Mouse (Mus musculus) WW6 (cell line): ENCODE results near the gene Ajap1.

ENCODE experiments used
- DNase-seq: peaks from one replicate; pipeline ENCODE4 v3.0.0-alpha.2; 2013; ENCODE audit warnings: low read depth, low spot score

Gene Ajap1

DNA sequence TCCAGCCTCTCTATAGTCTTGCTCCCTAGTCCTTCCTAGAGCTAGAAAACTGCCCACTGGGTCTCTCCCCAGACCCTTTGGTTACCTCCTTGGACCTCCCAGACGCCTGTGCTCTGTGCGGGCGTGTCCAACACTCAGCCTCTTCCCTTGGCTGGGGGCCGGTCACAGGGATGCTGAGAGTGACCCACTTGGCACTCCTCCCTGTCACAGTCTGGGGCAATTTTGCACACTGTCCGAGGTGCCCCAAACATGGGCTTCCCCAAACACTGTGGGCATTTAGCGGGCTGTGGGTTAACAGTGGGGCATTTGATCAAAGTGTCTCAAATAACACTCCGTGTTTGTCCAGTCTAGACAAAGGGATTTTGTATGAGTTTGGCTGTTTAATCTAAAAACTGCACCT lies 29.1 kb downstream of the Ajap1 start:
- DNase-seq = no peak

DNA sequence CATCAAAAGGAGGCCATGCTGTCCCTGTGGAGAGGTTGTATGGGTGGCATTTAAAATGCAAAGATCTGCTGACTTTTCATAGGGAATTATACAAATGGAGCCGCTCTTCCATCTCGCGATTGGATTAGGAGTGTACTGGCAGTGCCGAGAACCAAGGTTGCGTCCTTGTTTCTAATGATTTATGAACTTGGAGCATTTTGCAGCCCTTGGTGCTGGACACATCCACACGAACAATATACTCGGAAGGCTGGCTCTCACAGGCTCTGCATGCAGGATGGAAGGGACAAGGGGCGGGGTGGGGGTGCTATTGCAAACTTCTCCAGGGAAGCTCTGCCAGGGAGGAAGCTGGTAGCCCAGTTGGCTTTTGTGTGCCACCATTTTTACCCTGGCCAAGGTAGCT lies 31.1 kb downstream of the Ajap1 start:
- DNase-seq = no peak

DNA sequence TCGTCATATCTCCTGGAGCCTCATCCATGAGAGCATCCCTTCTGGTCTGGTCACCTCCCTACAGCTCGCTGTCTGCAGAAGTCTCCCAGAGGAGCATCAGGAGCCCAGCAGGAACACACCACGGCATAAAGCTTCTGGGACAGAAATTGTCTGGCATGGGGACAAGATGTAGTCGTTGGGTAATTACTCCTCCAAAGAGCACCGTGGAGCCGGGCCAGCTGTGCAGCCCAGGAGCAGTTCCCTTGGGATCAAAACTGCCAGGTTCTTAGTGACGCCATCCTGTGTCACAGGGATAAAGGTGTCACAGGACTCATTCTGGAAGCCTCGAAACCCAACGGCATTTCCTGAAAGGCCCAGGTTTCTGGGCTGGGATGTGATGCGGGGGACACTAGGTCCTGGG lies 40.1 kb downstream of the Ajap1 start:
- DNase-seq = no peak

DNA sequence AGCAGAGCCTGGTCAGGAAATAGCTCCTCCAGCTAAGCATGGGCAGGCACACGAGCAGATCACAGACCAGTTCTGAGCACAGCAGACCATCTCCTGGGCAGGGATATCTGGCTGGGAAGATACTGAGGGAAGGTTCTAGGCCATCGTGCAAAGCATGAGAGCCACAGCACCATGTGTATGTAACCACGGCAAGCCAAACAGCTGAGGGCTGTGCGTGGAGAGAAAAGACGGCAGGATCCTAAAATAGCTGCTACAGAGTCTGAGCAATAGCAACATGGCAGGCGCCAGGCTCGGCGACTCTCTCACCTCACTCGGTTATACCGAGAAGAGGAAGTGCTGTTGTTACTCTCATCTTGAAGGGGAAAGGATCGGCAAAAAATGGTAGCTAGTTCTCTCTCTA lies 42.7 kb downstream of the Ajap1 start:
- DNase-seq = no peak

DNA sequence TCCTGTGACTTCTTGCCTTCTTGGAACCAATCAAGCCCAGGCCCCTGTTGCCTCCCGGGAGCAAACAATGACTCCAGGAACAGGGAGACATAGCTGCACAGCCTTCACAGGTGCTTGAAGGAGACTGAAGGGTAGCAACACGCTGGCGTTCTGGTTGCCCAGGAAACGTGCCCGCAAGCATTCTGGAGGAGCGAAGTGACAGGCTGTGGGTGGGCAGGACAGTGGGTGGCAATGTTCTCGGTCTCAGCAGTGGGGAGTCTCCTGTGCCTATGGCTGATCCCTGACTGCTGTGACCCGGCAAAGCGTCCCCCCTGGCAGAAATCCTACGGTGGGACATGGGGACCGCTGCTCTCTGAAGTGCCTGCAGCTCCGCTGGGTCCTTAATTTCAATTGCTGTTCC lies 43.6 kb downstream of the Ajap1 start:
- no peak for DNase-seq

DNA sequence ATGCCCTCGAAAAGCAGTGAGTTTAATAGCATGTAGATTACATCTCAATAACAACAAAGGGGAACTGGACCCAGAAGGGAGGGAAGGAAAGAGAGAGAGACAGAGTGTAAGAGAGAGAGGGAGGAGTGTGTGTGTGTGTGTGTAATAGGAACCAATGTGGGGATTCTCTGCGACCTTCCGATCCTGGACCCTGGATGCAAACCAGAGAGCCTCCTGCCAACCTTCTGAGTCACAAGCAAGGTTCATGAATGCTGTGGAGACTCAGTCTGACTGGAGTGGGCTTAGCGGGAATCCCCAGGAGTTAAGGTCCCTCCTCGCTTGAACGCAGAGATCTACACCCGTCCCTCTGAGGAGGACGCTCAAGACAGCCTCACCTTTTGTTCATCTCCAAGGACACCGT lies 45.4 kb downstream of the Ajap1 start:
- no peak for DNase-seq

DNA sequence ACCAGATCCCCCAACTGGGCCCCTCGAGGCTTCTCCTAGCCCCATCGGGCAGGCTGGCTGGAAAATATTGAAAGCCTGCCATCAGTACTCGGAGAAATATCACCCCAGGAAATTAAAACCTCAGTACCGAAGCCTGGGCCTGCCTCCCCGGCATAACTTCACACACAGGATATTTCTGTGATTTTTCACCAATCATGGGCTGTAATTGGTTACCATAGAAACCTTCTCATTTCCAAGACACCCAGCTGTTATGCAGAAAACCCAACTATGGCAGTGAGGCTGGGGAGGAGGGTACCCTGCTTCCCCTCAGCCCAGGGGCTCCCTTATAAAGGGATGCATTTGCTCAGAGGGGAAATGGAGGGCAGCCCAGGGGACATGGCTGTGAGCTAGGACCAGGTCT lies 46.7 kb downstream of the Ajap1 start:
- no peak for DNase-seq

DNA sequence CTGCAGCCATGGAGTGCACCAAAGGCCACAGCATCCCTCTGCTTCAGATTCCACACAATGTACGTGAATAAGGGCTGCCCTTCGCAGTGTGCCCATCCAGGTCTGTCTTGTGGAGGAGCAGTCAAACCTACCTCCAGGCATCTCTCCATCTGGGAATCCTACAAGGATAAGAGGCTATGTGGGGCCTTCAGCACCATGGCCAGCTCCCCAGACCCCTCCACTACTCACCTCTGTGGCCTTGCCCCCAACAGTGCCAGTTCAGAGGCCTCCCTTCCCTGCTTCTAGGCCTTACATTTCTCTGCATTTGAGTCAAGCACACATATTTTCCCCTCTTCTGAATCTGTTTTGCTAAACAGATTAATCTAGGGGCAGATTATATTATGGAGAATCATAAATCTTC lies 52.6 kb downstream of the Ajap1 start:
- no peak for DNase-seq

DNA sequence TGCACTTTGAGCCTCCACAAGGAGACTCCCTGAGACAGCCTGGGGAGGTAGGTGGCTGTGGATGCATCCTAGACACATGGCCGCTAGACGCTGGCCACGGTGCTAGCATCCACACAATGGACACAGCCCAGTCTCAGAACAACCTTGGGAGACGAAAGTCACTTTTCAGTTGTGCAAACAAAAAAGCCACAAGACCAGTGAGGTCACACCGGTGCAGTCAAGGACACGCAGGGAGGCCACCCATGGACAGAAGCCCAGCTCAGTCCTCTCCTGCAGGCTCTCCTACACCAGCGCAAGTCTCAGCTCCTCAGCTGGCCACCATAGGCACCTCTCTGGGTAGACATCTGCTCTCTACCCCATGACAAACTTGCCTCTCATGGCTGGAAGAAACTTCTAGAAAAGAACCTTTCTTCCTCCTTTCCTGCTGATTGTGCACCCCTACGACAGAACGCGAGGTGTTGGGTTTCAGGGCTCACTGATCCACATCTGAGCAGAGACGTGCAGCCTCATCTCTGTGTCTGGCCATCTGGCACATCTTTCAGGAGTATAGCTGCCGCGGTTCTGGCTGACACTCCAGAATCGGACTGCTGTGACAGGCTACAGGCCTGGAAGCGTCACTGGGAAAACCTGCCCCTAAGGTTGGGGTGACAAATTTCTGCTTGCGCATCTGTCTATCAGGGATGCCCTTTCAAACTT lies 56.5 kb downstream of the Ajap1 start:
- no peak for DNase-seq

DNA sequence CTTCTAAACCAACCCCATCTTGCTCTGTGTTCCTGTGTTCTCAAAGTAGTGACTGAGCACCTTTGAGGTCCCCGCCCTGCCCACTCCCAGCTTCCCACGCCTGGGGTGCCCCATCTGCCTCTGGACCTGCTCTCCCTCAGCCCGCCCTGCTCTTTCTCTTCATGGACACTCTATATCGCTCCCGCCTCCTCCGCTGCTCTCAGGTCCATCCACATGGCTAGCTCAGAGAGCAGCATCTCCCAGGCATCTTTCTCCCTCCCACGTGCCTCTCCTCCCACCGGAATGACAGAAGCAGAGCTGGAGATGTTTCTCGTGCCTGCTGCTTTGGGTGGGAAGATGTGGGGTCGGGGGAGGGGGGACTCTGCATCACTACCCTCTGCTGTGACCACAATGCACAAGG lies 58.3 kb downstream of the Ajap1 start:
- no peak for DNase-seq

DNA sequence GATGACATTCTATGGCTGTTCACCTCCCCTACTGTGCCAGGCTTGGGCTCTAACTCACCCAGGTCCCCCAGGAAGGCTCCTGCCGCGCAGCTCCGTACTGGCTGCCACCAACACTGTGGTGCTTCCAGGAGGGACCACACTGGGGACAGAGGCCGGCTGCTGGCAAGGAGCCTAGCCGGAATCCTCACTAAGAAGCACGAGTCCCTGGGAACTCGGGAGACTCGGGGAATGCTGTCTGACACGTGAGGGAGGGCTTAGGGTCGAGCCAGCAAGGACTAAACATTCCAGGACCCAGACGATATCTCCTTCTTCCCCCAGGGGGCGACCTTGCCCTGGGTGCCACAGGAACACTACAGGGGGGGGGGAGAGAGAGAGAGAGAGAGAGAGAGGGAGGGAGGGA lies 64.7 kb downstream of the Ajap1 start:
- no peak for DNase-seq

DNA sequence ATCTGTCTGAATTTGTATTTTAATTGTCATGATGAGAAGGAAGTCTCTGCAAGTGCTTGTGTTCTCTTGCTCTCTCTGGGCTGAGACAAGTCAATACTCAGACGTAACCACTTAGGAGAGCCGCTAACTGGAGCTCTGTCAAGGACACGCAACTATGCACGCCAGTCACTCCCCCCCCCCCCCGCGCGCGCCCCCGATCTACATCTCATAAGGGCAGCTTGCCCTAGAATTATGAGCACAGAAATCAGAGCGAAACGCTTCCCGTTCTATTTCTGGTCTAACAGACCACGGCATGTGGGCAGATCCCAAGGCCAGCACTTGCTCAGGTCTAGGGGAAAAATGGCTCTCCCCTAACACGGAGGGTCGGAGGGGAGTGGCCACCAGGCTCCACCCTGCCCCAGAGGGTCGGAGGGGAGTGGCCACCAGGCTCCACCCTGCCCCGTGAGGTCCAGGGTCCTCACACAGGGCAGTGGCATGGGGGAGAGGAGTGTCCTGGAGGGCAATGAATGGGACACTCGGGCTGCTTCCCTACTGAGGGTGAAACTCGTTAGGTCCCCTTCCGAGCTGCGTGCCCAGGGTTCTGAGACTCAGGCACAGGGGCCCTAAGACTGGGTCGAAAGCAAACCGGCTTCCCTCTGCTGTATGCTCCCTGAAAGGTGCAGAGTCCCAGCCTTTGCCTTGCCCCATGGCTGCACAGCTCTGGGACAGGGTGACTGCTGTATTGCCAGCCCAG lies 65.3 kb downstream of the Ajap1 start:
- DNase-seq = no peak

DNA sequence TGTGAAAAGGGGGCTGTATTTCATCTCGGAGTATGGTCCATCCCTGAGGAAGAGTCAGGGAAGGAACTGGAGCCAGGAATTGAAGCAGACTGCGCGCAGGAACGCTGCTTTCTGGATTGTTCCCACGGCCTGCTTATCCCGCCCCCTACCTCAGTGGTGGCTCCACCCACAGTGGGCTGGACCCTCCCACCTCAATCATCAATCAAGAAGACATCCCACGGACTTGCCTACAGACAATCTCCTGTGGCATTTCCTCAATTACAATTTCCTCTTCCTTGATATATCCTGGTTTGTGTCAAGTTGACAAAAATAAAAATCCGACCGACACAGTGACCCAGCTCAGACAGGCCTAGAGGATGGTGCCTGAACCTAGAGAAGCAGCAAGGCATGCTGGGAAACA lies 66.5 kb downstream of the Ajap1 start:
- DNase-seq = no peak

DNA sequence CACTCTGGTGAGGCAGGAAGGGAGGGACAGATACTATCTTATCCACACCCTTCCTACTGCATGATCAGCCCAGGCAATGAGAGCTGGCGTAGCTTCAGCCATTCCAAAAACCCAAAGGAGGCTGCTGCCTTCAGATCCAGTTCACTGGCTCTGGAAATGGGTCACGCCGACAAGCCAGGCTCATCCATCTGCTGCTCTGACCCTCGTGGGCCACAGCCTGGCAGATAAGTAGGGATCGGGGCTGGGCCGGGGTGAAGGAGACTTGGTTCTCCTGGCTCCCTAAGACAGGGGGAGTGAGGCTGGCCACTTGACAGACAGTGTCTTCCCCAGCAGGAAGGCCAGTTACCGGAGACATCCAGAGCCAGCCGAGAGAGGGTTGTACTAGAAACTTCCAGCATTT lies 84.2 kb downstream of the Ajap1 start:
- DNase-seq = no peak

DNA sequence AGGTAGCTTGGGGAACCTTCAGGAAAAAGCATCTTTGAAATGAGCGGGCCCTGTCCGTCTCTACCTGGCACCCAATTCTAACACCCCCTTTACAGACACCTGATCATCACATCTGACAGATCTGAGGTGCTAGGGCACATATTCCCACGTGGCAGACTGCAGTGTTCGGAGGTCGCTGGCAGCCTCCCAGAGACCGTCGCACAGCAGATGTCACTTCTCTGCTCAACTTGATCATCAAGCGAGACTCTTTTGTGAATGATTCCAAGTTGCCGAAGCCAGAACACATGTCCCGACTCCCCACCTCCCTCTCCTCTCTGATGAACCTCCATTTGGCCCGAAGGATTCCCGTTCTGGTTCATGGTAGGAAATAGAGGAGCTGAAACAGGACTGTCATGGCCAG lies 95.1 kb downstream of the Ajap1 start:
- no peak for DNase-seq

DNA sequence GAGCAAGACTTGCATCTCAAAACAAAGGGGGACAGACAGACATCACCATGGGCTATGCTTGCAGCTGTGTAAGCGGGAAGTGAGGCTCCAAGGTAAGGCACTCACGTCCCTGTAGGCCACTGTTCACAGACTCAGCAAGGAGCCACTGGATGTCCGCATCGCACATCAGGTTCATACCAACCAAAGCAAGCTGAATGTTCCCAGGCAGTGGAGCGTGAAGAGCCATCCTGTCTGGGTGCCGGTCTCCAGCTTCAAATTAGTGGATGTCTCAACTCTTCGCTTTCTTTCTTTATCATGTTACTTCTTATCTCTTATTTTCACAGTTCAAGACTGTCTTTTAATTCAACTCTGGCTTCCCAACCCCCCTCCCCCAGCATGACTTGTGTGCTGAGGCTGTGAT lies 101.2 kb downstream of the Ajap1 start:
- no peak for DNase-seq

DNA sequence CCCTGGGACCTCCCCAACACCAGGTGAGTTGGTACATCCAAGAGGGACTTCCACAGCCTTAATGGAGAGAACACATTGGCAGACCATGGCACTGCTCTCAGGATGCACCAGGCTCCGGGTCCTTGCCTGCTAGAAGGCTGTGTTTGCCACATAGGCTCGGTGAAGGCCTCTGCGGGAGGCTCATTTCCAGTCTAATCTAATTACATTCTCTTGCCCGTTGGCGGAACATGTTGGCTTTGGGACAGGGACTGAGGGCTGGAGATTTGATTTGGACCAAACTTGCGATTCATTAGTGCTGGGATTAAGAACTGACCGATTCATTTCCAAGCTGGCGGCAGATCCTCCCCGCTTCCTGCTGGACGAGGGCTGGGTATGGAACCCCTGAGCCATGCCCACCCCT lies 101.7 kb downstream of the Ajap1 start:
- DNase-seq = no peak

DNA sequence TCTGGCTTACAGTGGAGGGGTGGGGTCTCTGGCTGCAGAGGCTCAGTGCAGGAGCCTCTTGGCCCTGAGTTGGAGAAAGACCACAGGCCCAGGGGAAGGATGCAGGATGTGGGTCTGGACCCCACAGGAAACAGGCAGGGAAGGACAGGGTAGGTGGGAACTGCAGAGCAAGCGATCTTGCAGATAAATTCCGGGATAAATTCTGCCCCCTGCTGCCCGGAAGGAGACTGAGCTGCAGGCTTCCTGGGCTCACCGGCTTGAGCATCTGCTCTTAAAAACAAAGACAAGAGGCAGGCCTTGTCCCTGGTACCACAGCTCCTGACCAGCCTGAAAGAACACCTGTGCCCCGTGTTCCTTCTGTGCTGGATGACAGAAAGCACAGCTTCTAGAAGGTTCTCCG lies 104.6 kb downstream of the Ajap1 start:
- peak; percentile 7 for DNase-seq

DNA sequence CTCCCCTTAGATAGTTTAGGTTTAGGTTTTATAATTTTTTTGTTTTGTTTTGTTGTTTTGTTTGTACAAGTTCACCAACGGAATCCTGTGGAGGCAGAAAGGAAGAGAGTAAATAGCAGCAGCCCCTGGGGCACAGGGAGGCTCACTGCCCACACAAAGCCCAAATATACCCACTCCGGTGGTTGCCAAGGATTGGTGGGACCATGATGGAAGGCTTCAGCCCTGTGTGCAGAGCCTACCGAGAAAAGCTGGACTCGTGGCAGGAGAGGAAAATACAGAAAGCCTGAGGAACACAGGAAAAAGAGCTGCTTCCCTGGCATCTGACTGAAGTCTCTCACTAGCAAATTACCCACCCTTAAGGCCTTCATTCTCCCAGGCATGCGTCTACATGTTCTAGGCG lies 108.4 kb downstream of the Ajap1 start:
- no peak for DNase-seq

DNA sequence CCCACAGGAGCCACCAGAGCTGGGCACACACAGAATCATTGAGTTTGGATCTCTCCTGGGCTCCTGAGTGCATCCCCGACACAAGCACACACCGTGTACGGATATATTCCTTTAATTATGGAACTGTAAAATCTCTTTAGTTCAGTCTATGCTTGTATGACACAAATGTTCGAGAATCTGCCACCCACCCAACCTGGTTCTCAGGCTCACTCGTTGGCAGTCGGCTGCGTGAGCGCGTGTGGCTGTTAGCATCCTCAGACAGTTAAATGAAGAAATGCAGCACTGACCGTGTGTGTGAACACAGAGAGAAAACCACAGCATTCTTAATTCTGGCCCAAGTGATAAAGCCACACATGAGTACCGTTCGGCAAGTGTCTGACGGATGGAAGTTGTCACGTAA lies 109.5 kb downstream of the Ajap1 start:
- no peak for DNase-seq

DNA sequence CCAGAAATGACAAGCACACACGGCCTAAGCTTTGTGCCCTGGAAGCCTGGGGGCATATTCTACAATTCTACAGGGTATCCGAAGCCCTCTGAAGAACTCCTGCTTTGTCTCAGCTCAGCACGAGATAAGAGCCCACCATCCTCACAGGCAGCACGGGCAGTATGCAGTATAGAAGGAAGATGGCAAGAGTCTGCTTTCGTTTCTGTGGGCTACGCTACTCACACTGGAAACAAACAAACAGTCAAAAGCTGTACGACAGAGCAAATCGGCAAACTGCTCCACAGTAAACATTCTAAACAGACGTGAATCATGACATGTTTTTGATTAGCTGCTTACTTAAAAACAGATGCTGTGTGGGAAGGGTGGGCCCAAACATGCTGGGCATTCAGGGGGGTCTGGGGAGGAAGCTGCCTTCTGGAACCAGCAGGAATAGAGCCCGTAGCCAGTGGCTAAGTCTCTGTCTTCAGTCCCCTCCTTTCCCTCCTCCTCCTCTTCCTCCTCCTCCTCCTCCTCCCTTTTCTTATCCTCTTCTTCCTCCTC lies 113.9 kb downstream of the Ajap1 start:
- DNase-seq = no peak

DNA sequence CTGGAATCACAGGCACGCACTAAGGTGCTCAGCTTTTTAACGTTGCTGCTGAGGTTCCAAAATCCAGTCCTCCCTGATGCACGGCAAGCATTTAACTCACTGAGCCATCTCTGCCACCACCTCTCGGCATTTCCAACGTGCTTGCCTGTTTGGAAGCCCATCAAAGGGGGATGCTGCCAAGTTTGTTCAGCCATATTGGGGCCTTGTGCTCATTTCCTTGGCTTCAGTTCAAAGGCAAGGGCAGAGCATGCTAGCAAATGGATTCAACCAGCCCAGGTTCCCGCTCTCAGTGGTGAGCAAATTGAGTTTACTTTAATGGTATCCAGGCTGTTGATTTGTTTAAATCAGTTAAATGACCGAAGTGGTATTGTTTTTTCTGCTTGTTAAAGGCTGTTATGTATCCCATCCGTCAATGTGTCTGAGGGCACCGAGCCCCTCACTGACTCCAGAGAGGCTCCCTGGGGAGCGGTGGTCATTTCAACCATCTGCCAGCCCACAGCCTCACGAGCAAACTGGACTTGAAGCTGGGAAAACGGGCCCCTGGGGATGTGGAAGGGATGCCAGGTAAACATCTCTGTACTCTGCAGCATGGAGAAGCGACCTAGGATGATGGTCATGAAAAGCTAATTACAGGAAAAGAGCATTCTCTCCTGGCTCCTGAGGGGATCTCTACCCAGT lies 121.6 kb downstream of the Ajap1 start:
- DNase-seq = no peak

DNA sequence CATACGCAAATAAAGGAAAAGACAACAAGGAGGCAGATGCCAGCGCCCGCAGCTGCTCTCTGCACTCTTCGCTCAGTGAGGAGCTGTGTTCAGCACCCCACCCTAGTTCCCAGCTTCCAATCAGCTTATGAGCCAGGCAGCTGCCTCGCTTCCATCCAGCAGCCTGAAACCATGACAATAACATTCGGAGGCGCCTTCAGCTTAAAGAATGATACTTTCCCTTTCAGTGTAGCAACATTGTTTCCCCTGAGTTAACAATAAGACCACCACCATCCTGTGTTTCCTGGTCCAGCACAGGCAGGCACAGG lies 124.4 kb downstream of the Ajap1 start:
- DNase-seq = no peak
